Mouse (Mus musculus) kidney, embryonic 16.5 days (tissue): ENCODE results near the gene Apoe. TPM values are rescaled to one million over a fixed set of nuclear protein-coding genes. Genes with fewer than 3 reads are reported as not detected.

Experiments
- ATAC-seq: fragments of 200-750 bp; cut with Nextera tagmentation; 2 replicates; pipeline ENCODE4 v1.8.0; 2017; ENCODE audit warnings: moderate TSS enrichment; ENCODE audit not compliant: low FRiP score, low TSS enrichment
- H3K27ac ChIP-seq: fragments of 300-500 bp; sonication (generic); 2 replicates; pipeline ENCODE4 v1.5.1; 2014; ENCODE audit warnings: low read length
- H3K27me3 ChIP-seq: fragments of 300-500 bp; sonication (generic); 2 replicates; pipeline ENCODE4 v1.6.1; 2014; ENCODE audit warnings: low read length, control low read depth, mixed read lengths; ENCODE audit not compliant: insufficient read depth
- H3K36me3 ChIP-seq: fragments of 300-500 bp; sonication (generic); 2 replicates; pipeline ENCODE4 v1.6.1; 2014; ENCODE audit warnings: low read length, control low read depth, mixed read lengths; ENCODE audit not compliant: insufficient read depth
- H3K4me1 ChIP-seq: fragments of 300-500 bp; sonication (generic); 2 replicates; pipeline ENCODE4 v1.6.1; 2014; ENCODE audit warnings: low read length, control low read depth, mixed read lengths; ENCODE audit not compliant: insufficient read depth
- H3K4me2 ChIP-seq: fragments of 300-500 bp; sonication (generic); replicated peaks from 2 replicates; pipeline ENCODE4 v1.6.1; 2014; ENCODE audit warnings: low read depth, low read length
- H3K4me3 ChIP-seq: fragments of 300-500 bp; sonication (generic); 2 replicates; pipeline ENCODE4 v1.5.1; 2014; ENCODE audit warnings: mild to moderate bottlenecking, low read length
- H3K9ac ChIP-seq: fragments of 300-500 bp; sonication (generic); replicated peaks from 2 replicates; pipeline ENCODE4 v1.6.1; 2014; ENCODE audit warnings: low read length
- H3K9me3 ChIP-seq: fragments of 300-500 bp; sonication (generic); 2 replicates; pipeline ENCODE4 v1.6.1; 2016; ENCODE audit warnings: low read length, control low read depth
- WGBS: fragments of 180-500 bp; shearing (Covaris S2); extraction: QIAGEN DNeasy Blood & Tissue Kit; methylation state at CpG from one replicate; pipeline ENCODE4 v1.1.7; 2014; 5-methylcytosine and 5-hydroxymethylcytosine counted together
- polyA plus RNA-seq: library from polyadenylated mRNA; unstranded; fragments of >200 nt; fragmentation: Nextera tagmentation; extraction: Ambion mirVana; gene quantifications from 2 replicates; pipeline ENCODE4 v1.2.1, GENCODE M21; 2015

Gene Apoe
- polyA plus RNA-seq, 1 experiment from 2014 or later = 312 TPM

- 89% methylated on average over 14 of the region's 16 CpGs for WGBS
- ATAC-seq = no peak
- Histone ChIP-seq H3K4me1 (peaks cover 23% of the 10 kb centered on the region), H3K9me3 (no peaks in the 10 kb centered on the region), H3K9ac (no peak overlapping the region), H3K36me3 (peaks cover 46% of the 10 kb centered on the region), H3K4me2 (no peak overlapping the region), H3K4me3 (no peak overlapping the region), H3K27me3 (no peaks in the 10 kb centered on the region), H3K27ac (no peak overlapping the region)
These were observed 4.0 kb upstream of the Apoe start for GRCm38 (mm10) chr7:19702859-19703555.

- Histone ChIP-seq H3K9ac (peak overlapping the region; percentile 23), H3K36me3 (peaks cover 32% of the 10 kb centered on the region), H3K9me3 (no peaks in the 10 kb centered on the region), H3K4me1 (peaks cover 25% of the 10 kb centered on the region), H3K27me3 (no peaks in the 10 kb centered on the region), H3K4me3 (no peak overlapping the region), H3K4me2 (no peak overlapping the region), H3K27ac (peak overlapping the region; percentile 65)
- WGBS = 31% methylated on average over 22 of the region's 22 CpGs
- peak; percentile 86 for ATAC-seq
These were observed 2.2 kb upstream of the Apoe start for GRCm38 (mm10) chr7:19701069-19701761.

- no peak overlapping the region; the same call in 1 of the 2 replicates for H3K9ac ChIP-seq
- H3K27me3 ChIP-seq = no peaks in the 10 kb centered on the region
- H3K4me1 ChIP-seq = peaks cover 25% of the 10 kb centered on the region
- no peaks in the 10 kb centered on the region for H3K9me3 ChIP-seq
- WGBS = 62% methylated on average over 12 of the region's 12 CpGs
- H3K4me3 ChIP-seq = no peak overlapping the region
- peak overlapping the region; percentile 54 for H3K27ac ChIP-seq
- no peak for ATAC-seq
- peaks cover 30% of the 10 kb centered on the region for H3K36me3 ChIP-seq
- no peak overlapping the region for H3K4me2 ChIP-seq
These were observed 1.5 kb upstream of the Apoe start for GRCm38 (mm10) chr7:19700299-19701068.

GRCm38 (mm10) chr7:19699827-19700148, 800 bp upstream of the Apoe start:
- H3K4me3 ChIP-seq = no peak overlapping the region
- H3K36me3 ChIP-seq = peaks cover 25% of the 10 kb centered on the region
- no peak overlapping the region for H3K4me2 ChIP-seq
- peaks cover 28% of the 10 kb centered on the region for H3K4me1 ChIP-seq
- H3K9ac ChIP-seq = no peak overlapping the region
- H3K27ac ChIP-seq = no peak overlapping the region
- H3K9me3 ChIP-seq = no peaks in the 10 kb centered on the region
- H3K27me3 ChIP-seq = no peaks in the 10 kb centered on the region
- 78% methylated on average over 4 of the region's 4 CpGs for WGBS
- ATAC-seq = no peak

- Histone ChIP-seq H3K4me1 (peaks cover 31% of the 10 kb centered on the region), H3K4me3 (peak overlapping the region; percentile 44), H3K4me2 (peak overlapping the region; percentile 60), H3K27me3 (no peaks in the 10 kb centered on the region), H3K36me3 (peaks cover 13% of the 10 kb centered on the region), H3K9ac (peak overlapping the region; percentile 63), H3K27ac (peak overlapping the region; percentile 48; the same call in 1 of the 2 replicates), H3K9me3 (no peaks in the 10 kb centered on the region)
- ATAC-seq = no peak
- 2% methylated on average over 28 of the region's 28 CpGs for WGBS
These were observed 760 bp downstream of the Apoe start for GRCm38 (mm10) chr7:19697949-19698906.

- no peaks in the 10 kb centered on the region for H3K27me3 ChIP-seq
- ATAC-seq = no peak
- no peak overlapping the region for H3K9ac ChIP-seq
- H3K9me3 ChIP-seq = no peaks in the 10 kb centered on the region
- no peaks in the 10 kb centered on the region; the same call in 1 of the 2 replicates for H3K36me3 ChIP-seq
- H3K27ac ChIP-seq = no peak overlapping the region
- H3K4me3 ChIP-seq = no peak overlapping the region
- WGBS = 97% methylated on average over 34 of the region's 34 CpGs
- H3K4me2 ChIP-seq = no peak overlapping the region
- H3K4me1 ChIP-seq = peaks cover 46% of the 10 kb centered on the region
These were observed 2.6 kb downstream of the Apoe start for GRCm38 (mm10) chr7:19696336-19696873.

GRCm38 (mm10) chr7:19695881-19696280, 3.1 kb downstream of the Apoe start:
- no peaks in the 10 kb centered on the region; the same call in 1 of the 2 replicates for H3K36me3 ChIP-seq
- H3K27me3 ChIP-seq = no peaks in the 10 kb centered on the region
- no peak overlapping the region for H3K27ac ChIP-seq
- no peak overlapping the region for H3K9ac ChIP-seq
- H3K4me3 ChIP-seq = no peak overlapping the region
- H3K9me3 ChIP-seq = no peaks in the 10 kb centered on the region
- no peak for ATAC-seq
- peaks cover 44% of the 10 kb centered on the region for H3K4me1 ChIP-seq
- WGBS = 84% methylated on average over 6 of the region's 6 CpGs
- H3K4me2 ChIP-seq = no peak overlapping the region

- H3K9me3 ChIP-seq = no peaks in the 10 kb centered on the region
- H3K4me1 ChIP-seq = peaks cover 39% of the 10 kb centered on the region
- ATAC-seq = no peak
- 0 out of 2 replicates have a peak overlapping the region, but pooled peaks have one; percentile 25 for H3K9ac ChIP-seq
- no peaks in the 10 kb centered on the region; the same call in 1 of the 2 replicates for H3K36me3 ChIP-seq
- no peaks in the 10 kb centered on the region for H3K27me3 ChIP-seq
- WGBS = 31% methylated on average over 8 of the region's 8 CpGs
- no peak overlapping the region for H3K4me2 ChIP-seq
- H3K4me3 ChIP-seq = no peak overlapping the region
- no peak overlapping the region for H3K27ac ChIP-seq
These were observed 3.8 kb downstream of the Apoe start for GRCm38 (mm10) chr7:19695213-19695594.
